Comparison of ENCODE assay signal across 19 mouse cellular contexts in the genomic region with DNA sequence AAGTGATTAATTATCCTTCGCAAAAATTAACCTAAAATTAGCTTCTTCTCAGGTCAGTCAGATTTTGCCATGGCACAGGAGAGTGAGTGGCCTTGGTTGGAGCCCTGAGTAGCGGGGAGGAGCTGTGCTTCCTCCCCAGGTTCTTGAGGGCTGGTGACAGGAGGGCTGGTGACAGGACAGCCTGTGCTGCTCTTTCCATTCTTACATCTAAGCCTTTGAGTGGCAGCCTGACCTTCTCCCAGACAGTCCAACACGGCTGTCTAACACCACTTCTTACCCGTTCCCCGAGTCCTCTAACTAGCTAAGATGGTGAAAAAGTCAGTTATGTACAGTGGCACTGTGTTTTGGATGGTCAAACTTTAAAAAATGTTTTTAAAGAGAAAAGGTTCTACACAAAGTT.
A peak's percentile ranks its signal among the peaks of the same experiment; 100 is the strongest.
DNase-seq lines count a peak whose midpoint lies in the region; ATAC-seq lines count a peak whose summit lies in the region.
"Had no signal": no experiment of that assay in that cellular context is flagged by ENCODE, and none has a peak within 500 bp of the region (broad histone marks: within the 10 kb centered on the region; RNA-seq: fewer than 3 reads in every experiment).

No protein-coding gene starts in this region.

- H3K27ac ChIP-seq in heart, embryonic 12.5 days (ENCODE audit: poor library complexity, severe bottlenecking) = 0 out of 2 replicates have a peak overlapping the region, but pooled peaks have one; percentile 21
- peak overlapping the region; percentile 73 for H3K27ac ChIP-seq in hindbrain, embryonic 13.5 days
- no peak overlapping the region for H3K27ac ChIP-seq in hindbrain, embryonic 12.5 days
- peak overlapping the region; percentile 56 for H3K27ac ChIP-seq in neural tube, embryonic 13.5 days (replicated peaks)
- H3K27ac ChIP-seq: embryonic facial prominence, embryonic 12.5 days; forebrain, embryonic 12.5 days; gastrocnemius, adult 2 months had no signal

- H3K4me3 ChIP-seq in heart, embryonic 12.5 days = no peak overlapping the region
- H3K4me3 ChIP-seq in hindbrain, embryonic 13.5 days = no peak overlapping the region
- H3K4me3 ChIP-seq in hindbrain, embryonic 12.5 days = no peak overlapping the region
- H3K4me3 ChIP-seq in neural tube, embryonic 13.5 days = no peak overlapping the region
- H3K4me3 ChIP-seq: embryonic facial prominence, embryonic 12.5 days; forebrain, embryonic 12.5 days; gastrocnemius, adult 2 months had no signal

- peaks cover 22% of the 10 kb centered on the region for H3K4me1 ChIP-seq in heart, embryonic 12.5 days (replicated peaks)
- peaks cover 14% of the 10 kb centered on the region; the same call in 1 of the 2 replicates for H3K4me1 ChIP-seq in hindbrain, embryonic 13.5 days (replicated peaks)
- H3K4me1 ChIP-seq in hindbrain, embryonic 12.5 days = peaks cover 6% of the 10 kb centered on the region; the same call in 1 of the 2 replicates
- peaks cover 33% of the 10 kb centered on the region for H3K4me1 ChIP-seq in neural tube, embryonic 13.5 days (replicated peaks)
- H3K4me1 ChIP-seq: forebrain, embryonic 12.5 days had no signal

- no peak overlapping the region for H3K4me2 ChIP-seq in heart, embryonic 12.5 days
- H3K4me2 ChIP-seq in hindbrain, embryonic 13.5 days = no peak overlapping the region
- no peak overlapping the region for H3K4me2 ChIP-seq in hindbrain, embryonic 12.5 days (replicated peaks)
- no peak overlapping the region for H3K4me2 ChIP-seq in neural tube, embryonic 13.5 days
- H3K4me2 ChIP-seq: embryonic facial prominence, embryonic 12.5 days; forebrain, embryonic 12.5 days had no signal

- no peak overlapping the region for H3K9ac ChIP-seq in heart, embryonic 12.5 days
- no peak overlapping the region for H3K9ac ChIP-seq in hindbrain, embryonic 13.5 days
- H3K9ac ChIP-seq in hindbrain, embryonic 12.5 days = no peak overlapping the region
- no peak overlapping the region for H3K9ac ChIP-seq in neural tube, embryonic 13.5 days
- H3K9ac ChIP-seq: embryonic facial prominence, embryonic 12.5 days; forebrain, embryonic 12.5 days; forebrain, postnatal 0 days had no signal

- ATAC-seq in heart, embryonic 12.5 days (ENCODE audit: insufficient number of reproducible peaks, low FRiP score) = 0 out of 2 replicates have a peak, but pooled peaks have one; percentile 39
- peak; percentile 50; the same call in 1 of the 2 replicates for ATAC-seq in hindbrain, embryonic 13.5 days (ENCODE audit: low FRiP score)
- ATAC-seq in hindbrain, embryonic 12.5 days (ENCODE audit: low FRiP score) = no peak
- no peak for ATAC-seq in neural tube, embryonic 13.5 days (ENCODE audit: low read depth)
- ATAC-seq: forebrain, postnatal 0 days; inflammation-experienced regulatory T-cells, adult 6 months; intestine, postnatal 0 days had no signal

- 47% methylated on average over 5 of the region's 5 CpGs for WGBS in heart, embryonic 12.5 days
- 80% methylated on average over 5 of the region's 5 CpGs for WGBS in hindbrain, embryonic 13.5 days
- 86% methylated on average over 5 of the region's 5 CpGs for WGBS in hindbrain, embryonic 12.5 days
- WGBS in neural tube, embryonic 13.5 days = 86% methylated on average over 5 of the region's 5 CpGs

- no peaks in the 10 kb centered on the region for H3K36me3 ChIP-seq in heart, embryonic 12.5 days
- no peaks in the 10 kb centered on the region for H3K36me3 ChIP-seq in hindbrain, embryonic 13.5 days
- H3K36me3 ChIP-seq in hindbrain, embryonic 12.5 days = no peaks in the 10 kb centered on the region
- no peaks in the 10 kb centered on the region for H3K36me3 ChIP-seq in neural tube, embryonic 13.5 days
- H3K36me3 ChIP-seq: embryonic facial prominence, embryonic 12.5 days; forebrain, embryonic 12.5 days had no signal

- no peak for DNase-seq in heart, adult 11 months
- no peak for DNase-seq in neural tube, embryonic 10.5 days (ENCODE audit: extremely low spot score, low spot score)
- no peak for DNase-seq in frontal cortex, postnatal 10 days (ENCODE audit: low spot score in 2 of 2)
- DNase-seq: adrenal gland, postnatal 10 days; cerebellum, adult 11 months; cerebellum, adult 9-10 months; cerebellum, postnatal 25 days; forebrain, postnatal 0 days; gastrocnemius, adult 2 months; gastrocnemius, postnatal 25 days; heart, postnatal 10 days had no signal

- no peaks in the 10 kb centered on the region for H3K9me3 ChIP-seq in heart, embryonic 12.5 days (replicated peaks)
- no peaks in the 10 kb centered on the region for H3K9me3 ChIP-seq in hindbrain, embryonic 13.5 days
- no peaks in the 10 kb centered on the region for H3K9me3 ChIP-seq in hindbrain, embryonic 12.5 days (replicated peaks)
- H3K9me3 ChIP-seq in neural tube, embryonic 13.5 days = no peaks in the 10 kb centered on the region
- H3K9me3 ChIP-seq: embryonic facial prominence, embryonic 12.5 days; forebrain, embryonic 12.5 days had no signal

- H3K27me3 ChIP-seq in heart, embryonic 12.5 days (replicated peaks) = no peaks in the 10 kb centered on the region
- H3K27me3 ChIP-seq in hindbrain, embryonic 13.5 days = no peaks in the 10 kb centered on the region
- H3K27me3 ChIP-seq in hindbrain, embryonic 12.5 days = no peaks in the 10 kb centered on the region
- no peaks in the 10 kb centered on the region for H3K27me3 ChIP-seq in neural tube, embryonic 13.5 days
- H3K27me3 ChIP-seq: embryonic facial prominence, embryonic 12.5 days; forebrain, embryonic 12.5 days had no signal

Comparison
In these comparisons a context has a peak if more than half of its experiments do, and no peak if none do; other contexts are left out.
1. ATAC-seq: peak in heart, embryonic 12.5 days (single experiment) and hindbrain, embryonic 13.5 days (single experiment); none in hindbrain, embryonic 12.5 days (single experiment) and neural tube, embryonic 13.5 days (single experiment).